In genomic region chr4:95318561-95318960, GRCm38 (mm10) we compare ENCODE assay signal across 12 mouse cellular contexts.
A peak's percentile ranks its signal among the peaks of the same experiment; 100 is the strongest.
DNase-seq lines count a peak whose midpoint lies in the region; ATAC-seq and TF ChIP-seq lines count a peak whose summit lies in the region.
"Had no signal": no experiment of that assay in that cellular context is flagged by ENCODE, and none has a peak within 500 bp of the region (broad histone marks: within the 10 kb centered on the region; RNA-seq: fewer than 3 reads in every experiment).

No protein-coding gene starts in this region.

- peaks cover 2% of the 10 kb centered on the region; the same call in 1 of the 2 replicates for H3K4me1 ChIP-seq in forebrain, embryonic 11.5 days (replicated peaks; ENCODE audit: control insufficient read depth, insufficient read depth, low read length)
- H3K4me1 ChIP-seq in limb, embryonic 10.5 days: peaks cover 46% of the 10 kb centered on the region
- no peaks in the 10 kb centered on the region for H3K4me1 ChIP-seq in cerebellum, adult 2 months (ENCODE audit: control insufficient read depth, insufficient read depth, low read length)
- H3K4me1 ChIP-seq: liver, embryonic 13.5 days had no signal

- H3K4me3 ChIP-seq in forebrain, embryonic 11.5 days (ENCODE audit: low read depth, low read length): no peak overlapping the region
- 0 out of 2 replicates have a peak overlapping the region, but pooled peaks have one; percentile 19 for H3K4me3 ChIP-seq in limb, embryonic 10.5 days
- H3K4me3 ChIP-seq in cerebellum, adult 2 months (replicated peaks; ENCODE audit: insufficient read depth, low read depth, low read length): no peak overlapping the region
- H3K4me3 ChIP-seq: hindbrain, embryonic 15.5 days; liver, embryonic 13.5 days; neural tube, embryonic 13.5 days had no signal

- H3K27me3 ChIP-seq in forebrain, embryonic 11.5 days (ENCODE audit: control insufficient read depth, insufficient read depth, low read length): no peaks in the 10 kb centered on the region
- no peaks in the 10 kb centered on the region for H3K27me3 ChIP-seq in limb, embryonic 10.5 days (ENCODE audit: low read depth, poor library complexity, severe bottlenecking)
- H3K27me3 ChIP-seq in cerebellum, adult 2 months (ENCODE audit: control insufficient read depth, insufficient read depth, low read length): no peaks in the 10 kb centered on the region
- H3K27me3 ChIP-seq: hindbrain, embryonic 15.5 days; liver, embryonic 13.5 days; neural tube, embryonic 13.5 days had no signal

- intact Hi-C loops in heart, postnatal 25 days (cut with DNase I): no loop called here
- intact Hi-C loops in left cerebral cortex, postnatal 4 days (cut with DNase I): no loop called here

- 59% methylated on average over 1 of the region's 1 CpGs for WGBS in forebrain, embryonic 11.5 days
- WGBS in limb, embryonic 10.5 days: 13% methylated on average over 1 of the region's 1 CpGs
- WGBS in cerebellum, adult 2 months: 64% methylated on average over 1 of the region's 1 CpGs

- DNase-seq in heart, adult 11 months: peak; percentile 90
- DNase-seq in heart, postnatal 25 days (ENCODE audit: low spot score): no peak
- peak; percentile 20 for DNase-seq in Muller cell, postnatal 12 days (ENCODE audit: inconsistent ontology term)
- no peak for DNase-seq in forebrain, embryonic 11.5 days (ENCODE audit: low spot score)
- DNase-seq in limb, embryonic 10.5 days (ENCODE audit: low spot score): peak; percentile 40
- DNase-seq in cerebellum, adult 2 months: no peak
- DNase-seq in kidney, adult 18-20 months: no peak
- no peak for DNase-seq in left cerebral cortex, postnatal 4 days
- DNase-seq: liver, embryonic 13.5 days; thymus, adult 18-20 months had no signal

- H3K4me2 ChIP-seq in forebrain, embryonic 11.5 days (ENCODE audit: low read depth, low read length, severe bottlenecking): no peak overlapping the region
- H3K4me2 ChIP-seq: hindbrain, embryonic 15.5 days; liver, embryonic 13.5 days; neural tube, embryonic 13.5 days had no signal

- peak; percentile 58; the same call in 1 of the 2 replicates for ATAC-seq in forebrain, embryonic 11.5 days (replicated peaks; ENCODE audit: low FRiP score)

- H3K27ac ChIP-seq in forebrain, embryonic 11.5 days (ENCODE audit: low read depth, low read length): no peak overlapping the region
- peak overlapping the region; percentile 88 for H3K27ac ChIP-seq in limb, embryonic 10.5 days
- no peak overlapping the region for H3K27ac ChIP-seq in cerebellum, adult 2 months (ENCODE audit: insufficient read depth, low read length)
- H3K27ac ChIP-seq: hindbrain, embryonic 15.5 days; liver, embryonic 13.5 days; neural tube, embryonic 13.5 days had no signal

- TF ChIP-seq CTCF in cerebellum, adult 2 months (IDR thresholded peaks at IDR 0.05; ENCODE audit: borderline replicate concordance, insufficient read depth, low read depth, low read length): no peak

- H3K36me3 ChIP-seq in forebrain, embryonic 11.5 days (ENCODE audit: control insufficient read depth, insufficient read depth, low read length): no peaks in the 10 kb centered on the region
- H3K36me3 ChIP-seq in limb, embryonic 10.5 days: no peaks in the 10 kb centered on the region
- H3K36me3 ChIP-seq: hindbrain, embryonic 15.5 days; liver, embryonic 13.5 days; neural tube, embryonic 13.5 days had no signal

- H3K9me3 ChIP-seq in forebrain, embryonic 11.5 days (ENCODE audit: control insufficient read depth, low read length): no peaks in the 10 kb centered on the region
- no peaks in the 10 kb centered on the region for H3K9me3 ChIP-seq in limb, embryonic 10.5 days (replicated peaks)
- H3K9me3 ChIP-seq: hindbrain, embryonic 15.5 days; liver, embryonic 13.5 days; neural tube, embryonic 13.5 days had no signal

- no peak overlapping the region for H3K9ac ChIP-seq in forebrain, embryonic 11.5 days (ENCODE audit: low read length)
- H3K9ac ChIP-seq: hindbrain, embryonic 15.5 days; liver, embryonic 13.5 days; neural tube, embryonic 13.5 days had no signal

- no peak for TF ChIP-seq POLR2A in cerebellum, adult 2 months (IDR thresholded peaks at IDR 0.05; ENCODE audit: borderline replicate concordance, insufficient read depth, low read length)

Comparison
In these comparisons a context has a peak if more than half of its experiments do, and no peak if none do; other contexts are left out.
1. DNase-seq: peak in heart, adult 11 months (single experiment), Muller cell, postnatal 12 days (single experiment) and limb, embryonic 10.5 days (single experiment); none in heart, postnatal 25 days (single experiment), forebrain, embryonic 11.5 days (single experiment), cerebellum, adult 2 months (0 of 2), kidney, adult 18-20 months (single experiment) and left cerebral cortex, postnatal 4 days (single experiment).